Mouse (Mus musculus) MN1 (cell line): Measurements from ENCODE around the gene Olfr868.

Experiments used
- DNase-seq: peaks from one replicate; pipeline ENCODE4 v3.0.0-alpha.2; 2016; ENCODE audit warnings: low spot score

Gene Olfr868

GRCm38 (mm10) chr9:20098326-20098725, at the start of gene Olfr868:
Gene Olfr868, plus strand, starts transcription at chr9:20098626.
- DNase-seq = no peak

GRCm38 (mm10) chr9:20057462-20057861, 41.0 kb upstream of the Olfr868 start, which contains the start of gene Olfr867:
Gene Olfr867, minus strand, starts transcription at chr9:20057562.
- DNase-seq = no peak

- DNase-seq = no peak
Measured at GRCm38 (mm10) chr9:20070236-20070635, 28.2 kb upstream of the Olfr868 start.

- no peak for DNase-seq
Measured at GRCm38 (mm10) chr9:20071291-20071690, 27.1 kb upstream of the Olfr868 start.

GRCm38 (mm10) chr9:20073523-20074177, 24.8 kb upstream of the Olfr868 start:
- DNase-seq = no peak

GRCm38 (mm10) chr9:20128709-20129108, 30.3 kb downstream of the Olfr868 start, which contains the start of gene Olfr869:
Gene Olfr869, plus strand, starts transcription at chr9:20129009.
- no peak for DNase-seq

GRCm38 (mm10) chr9:20149706-20150105, 51.3 kb downstream of the Olfr868 start:
- no peak for DNase-seq
